ENCODE assay signal across 8 mouse cellular contexts in genomic region chr7:72238575-72238974, GRCm38 (mm10).
DNase-seq lines count a peak whose midpoint lies in the region; ATAC-seq and TF ChIP-seq lines count a peak whose summit lies in the region.

No protein-coding gene starts in this region.

- peak; percentile 15 to 34 for DNase-seq in cerebellum, adult 2 months
- DNase-seq in frontal cortex, adult 2 months (ENCODE audit: extremely low spot score in 1 of 2, low spot score in 1 of 2) = peak; percentile 28 to 88
- DNase-seq in kidney, adult 11 months = peak; percentile 31
- DNase-seq in left cerebral cortex, postnatal 14 days (ENCODE audit: low spot score in 2 of 2) = peak; percentile 84 to 87
- DNase-seq in spleen, postnatal 4 days (ENCODE audit: low spot score in 2 of 2) = peak; percentile 50 to 76

- no peaks in the 10 kb centered on the region for H3K9me3 ChIP-seq in intestine, postnatal 0 days (ENCODE audit: control insufficient read depth)
- H3K9me3 ChIP-seq in intestine, embryonic 15.5 days = no peaks in the 10 kb centered on the region
- H3K9me3 ChIP-seq in midbrain, embryonic 15.5 days = no peaks in the 10 kb centered on the region

- TF ChIP-seq POLR2A in cerebellum, adult 2 months (IDR thresholded peaks at IDR 0.05; ENCODE audit: borderline replicate concordance, insufficient read depth, low read length) = no peak

- WGBS in intestine, postnatal 0 days = 45% methylated on average over 4 of the region's 4 CpGs
- 50% methylated on average over 4 of the region's 4 CpGs for WGBS in intestine, embryonic 15.5 days
- WGBS in cerebellum, adult 2 months = 47% methylated on average over 4 of the region's 4 CpGs
- WGBS in midbrain, embryonic 15.5 days = 44% methylated on average over 4 of the region's 4 CpGs

- no peaks in the 10 kb centered on the region for H3K27me3 ChIP-seq in intestine, postnatal 0 days (replicated peaks; ENCODE audit: control insufficient read depth, insufficient read depth, low read length)
- no peaks in the 10 kb centered on the region for H3K27me3 ChIP-seq in intestine, embryonic 15.5 days (replicated peaks)
- no peaks in the 10 kb centered on the region for H3K27me3 ChIP-seq in cerebellum, adult 2 months (ENCODE audit: control insufficient read depth, insufficient read depth, low read length)
- no peaks in the 10 kb centered on the region for H3K27me3 ChIP-seq in midbrain, embryonic 15.5 days (replicated peaks)

- H3K4me1 ChIP-seq in intestine, postnatal 0 days (replicated peaks; ENCODE audit: control insufficient read depth, insufficient read depth, low read length) = no peaks in the 10 kb centered on the region
- H3K4me1 ChIP-seq in intestine, embryonic 15.5 days (replicated peaks) = no peaks in the 10 kb centered on the region
- H3K4me1 ChIP-seq in cerebellum, adult 2 months (ENCODE audit: control insufficient read depth, insufficient read depth, low read length) = no peaks in the 10 kb centered on the region
- H3K4me1 ChIP-seq in midbrain, embryonic 15.5 days = no peaks in the 10 kb centered on the region

- ATAC-seq in intestine, postnatal 0 days = 0 out of 2 replicates have a peak, but pooled peaks have one; percentile 41
- ATAC-seq in intestine, embryonic 15.5 days = no peak
- ATAC-seq in midbrain, embryonic 15.5 days (replicated peaks) = 0 out of 2 replicates have a peak, but pooled peaks have one; percentile 52

- TF ChIP-seq CTCF in intestine, postnatal 0 days (IDR thresholded peaks at IDR 0.05; ENCODE audit: low read depth) = peak; percentile 95
- peak; percentile 66; the same call in 1 of the 2 replicates for TF ChIP-seq CTCF in cerebellum, adult 2 months (IDR thresholded peaks at IDR 0.05; ENCODE audit: borderline replicate concordance, insufficient read depth, low read depth, low read length)

- H3K4me3 ChIP-seq in intestine, postnatal 0 days (ENCODE audit: low read depth, low read length) = no peak overlapping the region
- H3K4me3 ChIP-seq in intestine, embryonic 15.5 days (replicated peaks) = no peak overlapping the region
- H3K4me3 ChIP-seq in cerebellum, adult 2 months (replicated peaks; ENCODE audit: insufficient read depth, low read depth, low read length) = no peak overlapping the region
- H3K4me3 ChIP-seq in midbrain, embryonic 15.5 days = no peak overlapping the region

- H3K27ac ChIP-seq in intestine, postnatal 0 days (ENCODE audit: low read depth, low read length) = no peak overlapping the region
- no peak overlapping the region for H3K27ac ChIP-seq in intestine, embryonic 15.5 days
- H3K27ac ChIP-seq in cerebellum, adult 2 months (ENCODE audit: insufficient read depth, low read length) = no peak overlapping the region
- H3K27ac ChIP-seq in midbrain, embryonic 15.5 days = no peak overlapping the region

- no peak overlapping the region for H3K9ac ChIP-seq in intestine, postnatal 0 days (ENCODE audit: low read depth, low read length)
- H3K9ac ChIP-seq in intestine, embryonic 15.5 days = no peak overlapping the region
- H3K9ac ChIP-seq in midbrain, embryonic 15.5 days = no peak overlapping the region

- intact Hi-C loops in left cerebral cortex, postnatal 14 days (cut with DNase I) = no loop called here

- H3K36me3 ChIP-seq in intestine, postnatal 0 days (ENCODE audit: control insufficient read depth, insufficient read depth) = no peaks in the 10 kb centered on the region
- H3K36me3 ChIP-seq in intestine, embryonic 15.5 days = no peaks in the 10 kb centered on the region
- H3K36me3 ChIP-seq in midbrain, embryonic 15.5 days (replicated peaks) = no peaks in the 10 kb centered on the region

- H3K4me2 ChIP-seq in intestine, postnatal 0 days (replicated peaks; ENCODE audit: low read depth) = no peak overlapping the region
- H3K4me2 ChIP-seq in intestine, embryonic 15.5 days (replicated peaks) = no peak overlapping the region
- no peak overlapping the region for H3K4me2 ChIP-seq in midbrain, embryonic 15.5 days

Comparison
In these comparisons a context has a peak if more than half of its experiments do, and no peak if none do; other contexts are left out.
1. DNase-seq: peak in every context shown above with its lines; median percentile 86 in left cerebral cortex, postnatal 14 days; 63 in spleen, postnatal 4 days; 58 in frontal cortex, adult 2 months; 31 in kidney, adult 11 months; 24 in cerebellum, adult 2 months.